Mouse (Mus musculus): ENCODE measurements around the gene Rpl37a. TPM values are rescaled to one million over a fixed set of nuclear protein-coding genes. Genes with fewer than 3 reads are reported as not detected.
A peak's percentile ranks its signal among the peaks of the same experiment; 100 is the strongest.

Gene Rpl37a
- 1,000 to 10,000 TPM; 1,443 to 1,504 TPM for total RNA-seq (2021)
- long read RNA-seq, experiment 1, transcript Rpl37a-204 (3 exons, 665 nt) = minor isoform, 14 of 587 reads
- long read RNA-seq, experiment 1, transcript Rpl37a-201 (4 exons, 558 nt) = major isoform, 567 of 587 reads
- long read RNA-seq, experiment 1, partial matches to known transcripts = 1 of 587 reads
- long read RNA-seq, experiment 1, other reads (novel, unspliced or antisense) = 4 of 587 reads
- long read RNA-seq, experiment 2, transcript Rpl37a-204 (3 exons, 665 nt) = minor isoform, 10 of 436 reads
- long read RNA-seq, experiment 2, transcript Rpl37a-201 (4 exons, 558 nt) = major isoform, 413 of 436 reads
- long read RNA-seq, experiment 2, partial matches to known transcripts = 4 of 436 reads
- long read RNA-seq, experiment 2, other reads (novel, unspliced or antisense) = 9 of 436 reads

- peak; percentile 88 to 89 for DNase-seq (ENCODE audit: low spot score in 2 of 2)
These were observed at the start of gene Rpl37a for GRCm38 (mm10) chr1:72710753-72711653. Rpl37a (plus strand) TSS chr1:72711290.

GRCm38 (mm10) chr1:72673070-72673469 is 38.0 kb upstream of the Rpl37a start:
- no peak for DNase-seq (ENCODE audit: low spot score in 2 of 2)

- no peak for DNase-seq (ENCODE audit: low spot score in 2 of 2)
These were observed 14.8 kb upstream of the Rpl37a start for GRCm38 (mm10) chr1:72696256-72696655.

- DNase-seq (ENCODE audit: low spot score in 2 of 2) = no peak
These were observed 12.4 kb upstream of the Rpl37a start for GRCm38 (mm10) chr1:72698651-72699050.

- no peak for DNase-seq (ENCODE audit: low spot score in 2 of 2)
These were observed 10.6 kb upstream of the Rpl37a start, which contains the start of gene Ankar for GRCm38 (mm10) chr1:72700479-72700878. Ankar (minus strand) TSS chr1:72700579.

- no peak for DNase-seq (ENCODE audit: low spot score in 2 of 2)
These were observed 3.6 kb upstream of the Rpl37a start for GRCm38 (mm10) chr1:72707525-72707924.

GRCm38 (mm10) chr1:72711684-72712083 is 594 bp downstream of the Rpl37a start:
- no peak for DNase-seq (ENCODE audit: low spot score in 2 of 2)

- no peak for DNase-seq (ENCODE audit: low spot score in 2 of 2)
These were observed 3.5 kb downstream of the Rpl37a start for GRCm38 (mm10) chr1:72714547-72714946.

- DNase-seq (ENCODE audit: low spot score in 2 of 2) = no peak
These were observed 4.0 kb downstream of the Rpl37a start for GRCm38 (mm10) chr1:72715065-72715464.

GRCm38 (mm10) chr1:72715593-72716361 is 4.7 kb downstream of the Rpl37a start:
- no peak for DNase-seq (ENCODE audit: low spot score in 2 of 2)

GRCm38 (mm10) chr1:72716421-72716820 is 5.3 kb downstream of the Rpl37a start:
- DNase-seq (ENCODE audit: low spot score in 2 of 2) = no peak

GRCm38 (mm10) chr1:72716926-72717325 is 5.8 kb downstream of the Rpl37a start:
- DNase-seq (ENCODE audit: low spot score in 2 of 2) = peak; percentile 33 to 63

GRCm38 (mm10) chr1:72717540-72717939 is 6.5 kb downstream of the Rpl37a start:
- DNase-seq (ENCODE audit: low spot score in 2 of 2) = no peak

- peak in 1 of 2 experiments; percentile 34 for DNase-seq (ENCODE audit: low spot score in 2 of 2)
These were observed 7.8 kb downstream of the Rpl37a start for GRCm38 (mm10) chr1:72718846-72719245.

- DNase-seq (ENCODE audit: low spot score in 2 of 2) = no peak
These were observed 9.1 kb downstream of the Rpl37a start for GRCm38 (mm10) chr1:72720115-72720725.

GRCm38 (mm10) chr1:72722646-72723045 is 11.6 kb downstream of the Rpl37a start:
- no peak for DNase-seq (ENCODE audit: low spot score in 2 of 2)

- DNase-seq (ENCODE audit: low spot score in 2 of 2) = no peak
These were observed 13.3 kb downstream of the Rpl37a start for GRCm38 (mm10) chr1:72724354-72724753.

- DNase-seq (ENCODE audit: low spot score in 2 of 2) = no peak
These were observed 14.9 kb downstream of the Rpl37a start for GRCm38 (mm10) chr1:72725941-72726340.

- DNase-seq (ENCODE audit: low spot score in 2 of 2) = no peak
These were observed 17.7 kb downstream of the Rpl37a start for GRCm38 (mm10) chr1:72728781-72729180.

GRCm38 (mm10) chr1:72730126-72730525 is 19.0 kb downstream of the Rpl37a start:
- DNase-seq (ENCODE audit: low spot score in 2 of 2) = no peak

Measured in adrenal gland, postnatal 4 days (tissue).